Mouse (Mus musculus) bone marrow, adult 2 months (tissue): Measurements from ENCODE around the gene Dnajc15. TPM values are rescaled to one million over a fixed set of nuclear protein-coding genes. Genes with fewer than 3 reads are reported as not detected.

Experiments
- H3K27ac ChIP-seq: fragments of 200-500 bp; 2 replicates; pipeline ENCODE4 v1.5.1; 2012; ENCODE audit warnings: low read depth, mild to moderate bottlenecking, control low read depth, inconsistent platforms, low read length; ENCODE audit not compliant: control insufficient read depth, poor library complexity, insufficient read depth
- H3K4me1 ChIP-seq: fragments of 200-500 bp; 2 replicates; pipeline ENCODE4 v1.6.1; 2011; ENCODE audit warnings: low read length; ENCODE audit not compliant: control insufficient read depth, insufficient read depth
- H3K4me3 ChIP-seq: fragments of 200-500 bp; replicated peaks from 2 replicates; pipeline ENCODE3; 2011; ENCODE audit warnings: mild to moderate bottlenecking, low read depth, low read length, control low read depth; ENCODE audit not compliant: control insufficient read depth
- CTCF ChIP-seq: fragments of 200-500 bp; IDR thresholded peaks from 2 replicates; pipeline ENCODE4 v1.5.1; 2011; ENCODE audit warnings: low read length, control low read depth; ENCODE audit not compliant: control insufficient read depth, insufficient read depth
- POLR2A ChIP-seq: fragments of 200-500 bp; IDR thresholded peaks from 2 replicates; pipeline ENCODE4 v1.6.1; 2011; ENCODE audit warnings: low read depth, mild to moderate bottlenecking, control low read depth, low read length, borderline replicate concordance; ENCODE audit not compliant: control insufficient read depth
- WGBS: fragments of 180-500 bp; shearing (Covaris S2); methylation state at CpG from one replicate; pipeline ENCODE4 v1.1.7; 2018; 5-methylcytosine and 5-hydroxymethylcytosine counted together
- polyA plus RNA-seq: library from polyadenylated mRNA; stranded (reverse); fragments of >200 nt; gene quantifications from 2 replicates; pipeline ENCODE4 v1.2.4, GENCODE M21; 2011; ENCODE audit warnings: low replicate concordance; ENCODE audit not compliant: missing spikeins, insufficient read depth, insufficient read length

The Dnajc15 gene
- polyA plus RNA-seq, 1 experiment = 47.3 TPM

DNA sequence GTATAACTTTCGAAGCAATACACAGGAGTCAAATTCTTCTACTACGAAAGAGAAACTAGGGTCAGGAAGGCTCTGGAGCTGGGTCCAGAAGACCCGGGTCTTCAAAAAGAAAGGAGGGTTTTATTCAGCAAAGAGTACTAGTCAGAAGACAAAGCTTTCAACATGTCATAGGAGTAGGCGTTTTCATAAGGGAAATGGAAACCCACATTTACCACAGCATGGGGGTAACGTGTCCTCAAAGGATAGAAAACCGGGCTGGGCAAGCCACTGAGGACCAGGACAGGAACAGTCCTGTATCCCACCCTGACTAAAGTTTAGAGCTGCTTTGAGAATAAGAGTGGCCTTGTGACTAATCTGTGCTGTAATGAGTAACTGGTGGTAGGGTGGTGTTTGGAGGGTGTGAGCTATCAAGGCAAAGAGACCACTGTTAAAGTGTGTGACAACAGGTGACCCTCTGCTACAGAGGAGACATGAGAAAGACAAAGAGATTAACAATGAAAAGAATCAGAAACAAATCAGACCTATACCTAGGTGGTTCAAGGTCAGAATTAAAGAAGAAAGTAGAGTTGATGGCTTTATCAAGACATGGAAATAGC, 3.4 kb downstream of the Dnajc15 start:
- WGBS = 24% methylated on average over 6 of the region's 6 CpGs
- H3K27ac ChIP-seq = no peak overlapping the region
- H3K4me1 ChIP-seq = peaks cover 2% of the 10 kb centered on the region
- TF ChIP-seq POLR2A = no peak
- TF ChIP-seq CTCF = no peak
- H3K4me3 ChIP-seq = no peak overlapping the region

DNA sequence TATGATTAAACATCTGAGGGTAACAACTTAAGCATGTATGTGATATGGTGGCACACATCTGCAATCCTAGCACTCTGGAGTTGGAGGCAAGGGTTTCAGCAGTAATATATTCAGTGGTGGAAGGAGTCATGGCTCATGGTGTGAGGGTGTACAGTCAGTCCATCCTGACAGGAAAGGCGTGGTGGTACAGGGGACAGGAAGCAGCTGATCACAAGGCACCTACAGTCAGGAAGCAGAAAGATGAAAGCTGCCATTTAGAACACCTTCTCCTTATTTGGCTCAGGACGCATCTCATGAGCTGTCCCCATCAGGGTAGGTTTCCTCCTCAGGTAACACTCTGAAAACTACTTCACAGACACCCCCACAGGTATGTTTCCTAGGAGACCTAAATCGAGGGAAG, 4.0 kb downstream of the Dnajc15 start:
- TF ChIP-seq POLR2A = no peak
- no peak for TF ChIP-seq CTCF
- H3K27ac ChIP-seq = peak overlapping the region; percentile 10; the same call in 1 of the 2 replicates
- peak overlapping the region; percentile 16 for H3K4me3 ChIP-seq
- H3K4me1 ChIP-seq = peaks cover 2% of the 10 kb centered on the region
- 39% methylated on average over 3 of the region's 3 CpGs for WGBS

DNA sequence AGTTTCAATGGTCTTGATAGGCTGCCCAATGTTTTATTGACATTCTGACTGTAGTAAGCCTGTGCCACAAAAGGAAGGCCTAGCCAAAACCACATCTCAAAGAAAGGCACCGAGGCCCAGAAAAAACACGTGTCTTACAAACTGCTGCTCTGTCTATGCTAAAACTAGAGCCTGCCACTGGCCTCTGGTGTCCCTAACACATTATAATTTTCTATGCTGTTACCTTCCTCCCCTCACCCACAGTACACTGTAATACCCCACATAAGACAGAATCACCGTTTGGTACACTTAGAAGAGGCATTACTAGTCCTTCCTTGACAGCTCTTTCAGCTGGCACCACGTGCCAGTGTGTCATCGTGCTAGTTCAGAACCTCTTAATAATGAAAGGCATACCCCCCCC, 7.3 kb downstream of the Dnajc15 start:
- Histone ChIP-seq H3K27ac (no peak overlapping the region), H3K4me1 (peaks cover 2% of the 10 kb centered on the region), H3K4me3 (no peak overlapping the region)
- TF ChIP-seq POLR2A (no peak), CTCF (no peak)
- 45% methylated on average over 5 of the region's 5 CpGs for WGBS

DNA sequence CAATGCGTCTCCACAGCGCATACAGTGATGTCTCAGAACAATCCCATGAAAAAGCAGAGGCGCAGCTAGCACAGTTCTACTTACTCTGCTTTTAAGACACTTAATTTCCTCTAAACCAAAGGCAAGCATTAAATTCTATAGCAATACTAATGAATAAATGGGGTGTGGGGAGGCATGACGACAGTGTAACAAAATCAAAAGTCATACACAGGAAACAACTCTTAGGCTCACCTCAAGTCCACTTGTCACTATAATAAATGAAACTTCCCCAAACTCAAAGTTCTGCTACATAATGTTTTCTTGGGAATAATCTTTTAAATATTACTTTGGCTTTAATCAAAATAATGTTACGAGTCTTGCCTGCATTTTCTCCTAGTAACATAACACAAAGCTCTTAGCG, 10.4 kb downstream of the Dnajc15 start:
- no peaks in the 10 kb centered on the region; the same call in 1 of the 2 replicates for H3K4me1 ChIP-seq

DNA sequence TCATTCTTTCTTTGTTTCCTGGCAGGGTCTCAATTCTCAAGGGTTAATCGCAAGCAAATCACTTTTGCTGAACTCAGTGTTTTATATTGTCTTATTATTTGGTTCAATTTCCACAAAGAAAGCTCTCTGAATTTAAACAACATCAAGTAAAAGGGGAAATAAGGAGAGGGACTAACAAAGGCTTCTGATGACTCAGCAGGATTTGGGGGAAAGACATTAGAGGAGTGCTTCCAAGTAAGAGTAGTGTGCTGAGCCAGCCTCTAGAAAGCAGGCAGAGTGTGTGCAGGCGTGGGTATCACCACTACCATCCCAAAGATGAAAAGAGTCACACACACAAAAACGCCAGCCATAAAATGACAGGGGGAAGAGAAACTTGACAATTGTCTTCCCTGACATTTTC, 10.9 kb downstream of the Dnajc15 start:
- Histone ChIP-seq H3K4me3 (no peak overlapping the region), H3K27ac (no peak overlapping the region), H3K4me1 (no peaks in the 10 kb centered on the region; the same call in 1 of the 2 replicates)
- TF ChIP-seq POLR2A = no peak
- TF ChIP-seq CTCF = no peak
- 48% methylated on average over 3 of the region's 3 CpGs for WGBS

More for the DNA sequence above, 10.4 kb downstream of the Dnajc15 start:
- 62% methylated on average over 6 of the region's 6 CpGs for WGBS
- no peak overlapping the region for H3K27ac ChIP-seq
- TF ChIP-seq POLR2A (no peak), CTCF (no peak)
- no peak overlapping the region for H3K4me3 ChIP-seq

DNA sequence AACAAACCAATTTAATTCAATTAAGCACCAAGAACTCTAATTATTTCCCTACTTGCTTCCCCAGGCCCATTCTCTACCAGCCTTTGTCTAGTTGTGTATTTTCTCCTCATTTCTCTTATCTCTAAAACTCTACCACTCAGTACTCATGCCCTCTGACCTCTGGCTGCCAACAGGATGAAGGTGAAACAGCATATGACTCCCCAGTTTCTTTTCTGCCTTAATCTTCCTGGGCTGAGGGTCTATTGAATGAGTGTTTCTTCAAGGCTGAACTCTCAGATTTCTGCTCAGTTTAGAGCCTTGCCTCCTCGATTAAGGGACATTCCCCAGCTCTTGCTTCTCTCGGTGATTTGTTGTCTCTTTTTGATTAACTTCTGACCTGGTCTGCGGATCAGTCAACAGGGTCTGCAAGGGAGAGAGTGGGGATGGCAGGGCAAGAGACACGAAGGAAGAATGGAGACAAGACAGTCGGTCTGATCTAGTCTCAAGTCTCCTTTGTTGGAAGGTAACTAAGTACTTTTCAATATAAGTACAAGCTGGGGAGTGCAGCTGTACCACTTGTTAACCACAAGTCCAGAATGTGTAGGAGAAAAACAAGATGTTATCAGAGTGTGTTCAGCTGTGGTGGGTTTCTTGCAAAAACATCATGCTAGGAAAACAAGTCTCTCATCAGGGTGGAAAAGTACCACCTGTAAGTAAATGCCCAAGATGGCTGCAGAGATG, 13.9 kb downstream of the Dnajc15 start:
- 61% methylated on average over 5 of the region's 5 CpGs for WGBS
- Histone ChIP-seq H3K4me1 (no peaks in the 10 kb centered on the region; the same call in 1 of the 2 replicates), H3K4me3 (no peak overlapping the region), H3K27ac (peak overlapping the region; percentile 62; the same call in 1 of the 2 replicates)
- no peak for TF ChIP-seq POLR2A
- no peak for TF ChIP-seq CTCF

DNA sequence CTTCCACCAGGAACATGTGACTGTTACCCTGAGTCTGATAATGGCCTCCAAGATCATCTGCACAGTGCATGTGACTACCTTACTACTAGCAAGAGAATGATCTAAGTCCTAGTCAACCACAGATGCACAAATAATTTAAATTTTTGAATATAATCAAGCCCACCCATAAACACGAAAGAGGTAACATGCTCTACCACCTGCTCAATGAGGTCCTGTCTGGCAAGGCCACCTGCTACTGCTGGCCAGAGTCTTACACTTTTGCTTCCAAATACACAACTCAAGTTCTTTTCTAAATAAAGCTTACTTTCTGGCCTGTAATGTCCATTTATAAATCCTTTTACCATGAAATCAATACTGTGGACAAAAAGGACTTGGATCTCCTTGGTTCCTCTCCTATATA, 15.0 kb downstream of the Dnajc15 start:
- Histone ChIP-seq H3K4me1 (no peaks in the 10 kb centered on the region; the same call in 1 of the 2 replicates), H3K4me3 (no peak overlapping the region), H3K27ac (no peak overlapping the region)
- TF ChIP-seq POLR2A (no peak), CTCF (no peak)
- WGBS = 83% methylated on average over 1 of the region's 1 CpGs

DNA sequence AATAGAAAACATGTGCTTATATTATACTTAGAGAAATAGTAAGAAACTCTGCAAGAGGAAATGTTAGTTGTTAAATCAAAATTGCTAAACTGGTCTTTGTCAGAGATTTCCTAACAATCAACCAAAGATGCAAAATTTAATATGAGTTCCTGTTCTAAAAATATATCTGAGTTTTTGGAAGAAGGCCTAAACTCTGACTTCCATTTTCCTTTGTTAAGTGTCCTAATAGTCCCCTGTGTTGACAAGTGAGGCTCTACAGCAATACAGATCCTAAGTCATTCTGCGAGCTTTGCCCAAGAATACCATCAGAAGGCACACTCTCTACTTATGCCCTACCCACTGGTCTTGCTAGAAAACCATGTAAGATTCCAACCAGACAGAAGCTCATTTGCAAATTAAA, 21.0 kb downstream of the Dnajc15 start:
- WGBS = 63% methylated on average over 1 of the region's 1 CpGs
- no peak overlapping the region for H3K27ac ChIP-seq
- H3K4me1 ChIP-seq = no peaks in the 10 kb centered on the region; the same call in 1 of the 2 replicates
- no peak overlapping the region for H3K4me3 ChIP-seq
- TF ChIP-seq POLR2A = no peak
- TF ChIP-seq CTCF = no peak
